9 mouse cellular contexts compared by ENCODE assay signal in the genomic region with DNA sequence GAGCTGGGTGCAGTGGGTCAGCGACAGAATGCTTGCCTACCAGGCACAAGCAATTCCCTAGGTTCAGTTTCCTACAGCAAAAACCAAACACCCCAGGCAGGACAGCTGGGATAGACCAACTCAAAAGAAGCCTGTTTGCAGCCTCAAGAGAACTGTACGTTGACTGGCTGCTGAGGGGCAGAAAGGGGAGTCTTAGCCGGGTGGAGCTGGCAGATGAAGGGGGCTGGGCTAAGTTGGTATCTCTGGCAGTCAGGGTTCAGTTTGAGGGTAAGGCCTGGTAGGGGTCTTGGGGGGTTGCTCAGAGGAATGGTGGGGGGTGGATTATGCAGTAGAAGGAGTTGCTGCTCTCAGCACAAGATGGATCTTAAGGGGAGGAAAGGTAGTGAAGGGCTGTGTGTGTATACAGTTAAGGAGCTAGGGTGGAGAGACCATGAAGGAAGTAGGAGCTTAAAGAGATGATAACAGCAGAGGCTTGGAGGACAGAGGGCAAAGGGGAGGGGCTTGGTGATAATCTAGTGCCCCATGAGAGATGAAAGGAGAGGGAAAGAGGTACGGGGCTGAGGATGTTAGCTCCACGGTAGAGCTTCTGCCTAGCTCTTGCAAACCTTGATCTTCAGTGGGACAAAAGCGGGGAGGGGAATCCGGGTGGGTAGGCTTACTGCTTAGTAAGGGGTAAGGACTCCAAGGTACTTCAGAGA. TPM values are rescaled to one million over a fixed set of nuclear protein-coding genes. Genes with fewer than 3 reads are reported as not detected.
DNase-seq lines count a peak whose midpoint lies in the region; ATAC-seq lines count a peak whose summit lies in the region.
"Had no signal": no experiment of that assay in that cellular context is flagged by ENCODE, and none has a peak within 500 bp of the region (broad histone marks: within the 10 kb centered on the region; RNA-seq: fewer than 3 reads in every experiment).

No protein-coding gene starts in this region.

- ATAC-seq in heart, embryonic 14.5 days (ENCODE audit: insufficient number of reproducible peaks, insufficient read depth, low FRiP score, low read depth), result no peak
- ATAC-seq in midbrain, embryonic 12.5 days (ENCODE audit: low FRiP score, low read depth), result no peak
- ATAC-seq in midbrain, embryonic 13.5 days, result no peak
- peak; percentile 27; the same call in 1 of the 2 replicates for ATAC-seq in stomach, embryonic 15.5 days (ENCODE audit: insufficient read depth, low FRiP score, low read depth)

- no peak overlapping the region for H3K4me3 ChIP-seq in heart, embryonic 14.5 days (ENCODE audit: control insufficient read depth in 1 of 2, insufficient read depth in 1 of 2, low read depth in 1 of 2, low read length in 2 of 2)
- H3K4me3 ChIP-seq in midbrain, embryonic 12.5 days, result no peak overlapping the region
- H3K4me3 ChIP-seq in midbrain, embryonic 13.5 days (replicated peaks), result no peak overlapping the region
- H3K4me3 ChIP-seq in stomach, embryonic 15.5 days (replicated peaks), result no peak overlapping the region

- H3K4me2 ChIP-seq in heart, embryonic 14.5 days (ENCODE audit: low read length), result no peak overlapping the region
- no peak overlapping the region for H3K4me2 ChIP-seq in midbrain, embryonic 12.5 days (replicated peaks)
- H3K4me2 ChIP-seq in midbrain, embryonic 13.5 days (replicated peaks), result no peak overlapping the region
- H3K4me2 ChIP-seq in stomach, embryonic 15.5 days, result no peak overlapping the region

- H3K9me3 ChIP-seq in heart, embryonic 14.5 days (ENCODE audit: control insufficient read depth, low read length), result no peaks in the 10 kb centered on the region
- no peaks in the 10 kb centered on the region for H3K9me3 ChIP-seq in midbrain, embryonic 12.5 days
- no peaks in the 10 kb centered on the region for H3K9me3 ChIP-seq in midbrain, embryonic 13.5 days
- H3K9me3 ChIP-seq in stomach, embryonic 15.5 days, result no peaks in the 10 kb centered on the region

- H3K27me3 ChIP-seq in heart, embryonic 14.5 days (ENCODE audit: control insufficient read depth, insufficient read depth, low read length), result no peaks in the 10 kb centered on the region
- H3K27me3 ChIP-seq in midbrain, embryonic 12.5 days, result peaks cover 3% of the 10 kb centered on the region
- no peaks in the 10 kb centered on the region for H3K27me3 ChIP-seq in midbrain, embryonic 13.5 days
- no peaks in the 10 kb centered on the region for H3K27me3 ChIP-seq in stomach, embryonic 15.5 days (replicated peaks)

- peaks cover 35 to 42% of the 10 kb centered on the region in 2 experiments for H3K4me1 ChIP-seq in heart, embryonic 14.5 days (ENCODE audit: control insufficient read depth in 2 of 2, insufficient read depth in 2 of 2, low read length in 2 of 2)
- peaks cover 31% of the 10 kb centered on the region for H3K4me1 ChIP-seq in midbrain, embryonic 12.5 days
- peaks cover 46% of the 10 kb centered on the region for H3K4me1 ChIP-seq in midbrain, embryonic 13.5 days (replicated peaks)
- peaks cover 30% of the 10 kb centered on the region for H3K4me1 ChIP-seq in stomach, embryonic 15.5 days

- H3K27ac ChIP-seq in heart, embryonic 14.5 days (replicated peaks in 1 of 2; ENCODE audit: control insufficient read depth in 1 of 2, insufficient read depth in 1 of 2, low read depth in 2 of 2, low read length in 2 of 2), result no peak overlapping the region; a peak in 1 of 4 replicates
- H3K27ac ChIP-seq in midbrain, embryonic 12.5 days (replicated peaks), result peak overlapping the region; percentile 17; the same call in 1 of the 2 replicates
- H3K27ac ChIP-seq in midbrain, embryonic 13.5 days, result no peak overlapping the region
- peak overlapping the region; percentile 76 for H3K27ac ChIP-seq in stomach, embryonic 15.5 days

- 0 out of 2 replicates have a peak overlapping the region, but pooled peaks have one; percentile 22 for H3K9ac ChIP-seq in heart, embryonic 14.5 days (ENCODE audit: low read length)
- no peak overlapping the region for H3K9ac ChIP-seq in midbrain, embryonic 12.5 days (replicated peaks)
- no peak overlapping the region for H3K9ac ChIP-seq in midbrain, embryonic 13.5 days (replicated peaks)
- no peak overlapping the region for H3K9ac ChIP-seq in stomach, embryonic 15.5 days

- WGBS in heart, embryonic 14.5 days, result 27% methylated on average over 7 of the region's 7 CpGs
- 48% methylated on average over 7 of the region's 7 CpGs for WGBS in midbrain, embryonic 12.5 days
- 49% methylated on average over 7 of the region's 7 CpGs for WGBS in midbrain, embryonic 13.5 days
- 39% methylated on average over 7 of the region's 7 CpGs for WGBS in stomach, embryonic 15.5 days

- H3K36me3 ChIP-seq in heart, embryonic 14.5 days (ENCODE audit: control insufficient read depth, insufficient read depth, low read length), result peaks cover 52% of the 10 kb centered on the region
- H3K36me3 ChIP-seq in midbrain, embryonic 12.5 days, result peaks cover 14% of the 10 kb centered on the region; the same call in 1 of the 2 replicates
- H3K36me3 ChIP-seq in midbrain, embryonic 13.5 days, result peaks cover 35% of the 10 kb centered on the region
- H3K36me3 ChIP-seq in stomach, embryonic 15.5 days, result peaks cover 16% of the 10 kb centered on the region; the same call in 1 of the 2 replicates

- DNase-seq in heart, adult 9 months (ENCODE audit: low spot score in 2 of 2), result no peak
- peak; percentile 67 for DNase-seq in induced T-regulatory cell, adult 2 months (ENCODE audit: low read depth)
- DNase-seq in adrenal gland, adult 2 months, result no peak
- no peak for DNase-seq in B cell, adult 2 months
- DNase-seq: thymus, adult 18-20 months had no signal

RNA-seq across cellular contexts. Expression of a gene that starts 50.7 kb away (rescaled TPM):
- polyA plus RNA-seq in heart, embryonic 14.5 days (2014; fragmentation: Nextera tagmentation; extraction: Ambion mirVana), result 50.7 and 68.6 TPM in 2 replicates
- 43.5 and 50.0 TPM in 2 replicates for polyA plus RNA-seq in midbrain, embryonic 12.5 days (2016; fragmentation: Nextera tagmentation; extraction: Ambion mirVana)
- polyA plus RNA-seq in midbrain, embryonic 13.5 days (2015; fragmentation: Nextera tagmentation; extraction: Ambion mirVana), result 28.8 and 34.2 TPM in 2 replicates
- polyA plus RNA-seq in stomach, embryonic 15.5 days (2015; fragmentation: Nextera tagmentation; extraction: Ambion mirVana), result 109 TPM in 2 replicates
- 100 to 1,000 TPM in 1 of 2 experiments, 10 to 100 TPM in 1; 99.4 to 130 TPM for total RNA-seq in adrenal gland, adult 2 months (2021)
- polyA plus RNA-seq in adrenal gland, adult 2 months (2012; rRNA removed), result 43.2 and 57.0 TPM in 2 replicates

Comparison
In these comparisons a context has a peak if more than half of its experiments do, and no peak if none do; other contexts are left out.
1. H3K27ac ChIP-seq: peak in midbrain, embryonic 12.5 days (single experiment) and stomach, embryonic 15.5 days (single experiment); none in heart, embryonic 14.5 days (0 of 2) and midbrain, embryonic 13.5 days (single experiment).